Mouse (Mus musculus) inflammation-experienced regulatory T-cells, adult 16 weeks (primary cell): ENCODE data around the gene Olfr373. TPM values are rescaled to one million over a fixed set of nuclear protein-coding genes. Genes with fewer than 3 reads are reported as not detected.

Experiments used
- polyA plus RNA-seq: library from polyadenylated mRNA; unstranded; fragments of 100-300 nt; shearing (Covaris generic); gene quantifications from one replicate; pipeline ENCODE4 v1.2.1, GENCODE M21; 2017

Gene Olfr373
- polyA plus RNA-seq = 0.44 TPM

GRCm38 (mm10) chr8:72082877-72083276 lies at the start of gene Olfr373:
TSS of gene Olfr373 (plus strand) at chr8:72083177.

GRCm38 (mm10) chr8:72040918-72041317 lies 42.1 kb upstream of the Olfr373 start, which contains the start of gene Olfr372:
TSS of gene Olfr372 (plus strand) at chr8:72041218.

GRCm38 (mm10) chr8:72106740-72107139 lies 23.8 kb downstream of the Olfr373 start, which contains the start of gene Olfr374:
TSS of gene Olfr374 (plus strand) at chr8:72107040.

GRCm38 (mm10) chr8:72134756-72135445 lies 51.9 kb downstream of the Olfr373 start, which contains the start of gene Tpm4:
TSS of gene Tpm4 (plus strand) at chr8:72134975.

Other genes with a start within 250 kb of the Olfr373 start
- 17.1 TPM for gene Zfp709, start 201.2 kb upstream of the Olfr373 start, polyA plus RNA-seq
- gene Zfp882, start 174.6 kb upstream of the Olfr373 start, polyA plus RNA-seq = 7.6 TPM
- gene Zfp617, start 174.5 kb upstream of the Olfr373 start, polyA plus RNA-seq = 23.7 TPM
- gene Zfp961, start 132.1 kb upstream of the Olfr373 start, polyA plus RNA-seq = 30.8 TPM
- 1.6 TPM for gene Cyp4f18, start 73.6 kb upstream of the Olfr373 start, polyA plus RNA-seq
- gene Olfr372, start 42.0 kb upstream of the Olfr373 start, polyA plus RNA-seq = 0.18 TPM
- gene Olfr374, start 23.9 kb downstream of the Olfr373 start, polyA plus RNA-seq = not detected
- 307 TPM for gene Tpm4, start 51.8 kb downstream of the Olfr373 start, polyA plus RNA-seq
- gene Rab8a, start 78.0 kb downstream of the Olfr373 start, polyA plus RNA-seq = 214 TPM
- 28.7 TPM for gene Hsh2d, start 106.5 kb downstream of the Olfr373 start, polyA plus RNA-seq
- gene Cib3, start 129.7 kb downstream of the Olfr373 start, polyA plus RNA-seq = 0.18 TPM
- not detected for gene Gm11034, start 130.5 kb downstream of the Olfr373 start, polyA plus RNA-seq
- gene Fam32a, start 136.6 kb downstream of the Olfr373 start, polyA plus RNA-seq = 138 TPM
- 193 TPM for gene Ap1m1, start 156.8 kb downstream of the Olfr373 start, polyA plus RNA-seq
- gene Gm10282, start 222.1 kb downstream of the Olfr373 start, polyA plus RNA-seq = 3.1 TPM
- 12.4 TPM for gene Klf2, start 235.9 kb downstream of the Olfr373 start, polyA plus RNA-seq